Mouse (Mus musculus) lung, postnatal 0 days (tissue): ENCODE data around the gene Mrvi1. TPM values are rescaled to one million over a fixed set of nuclear protein-coding genes. Genes with fewer than 3 reads are reported as not detected.

Experiments
- ATAC-seq: fragments of 200-750 bp; cut with Nextera tagmentation; 2 replicates; pipeline ENCODE4 v1.8.0; 2017; ENCODE audit warnings: moderate library complexity
- DNase-seq: peaks from one replicate; pipeline ENCODE4 v3.0.0-alpha.2; 2016; ENCODE audit warnings: low spot score
- H3K27ac ChIP-seq: fragments of 300-500 bp; sonication (generic); 2 replicates; pipeline ENCODE4 v1.5.1; 2014; ENCODE audit warnings: antibody characterized with exemption, mild to moderate bottlenecking, low read length, mixed read lengths
- H3K27me3 ChIP-seq: fragments of 300-500 bp; sonication (generic); replicated peaks from 2 replicates; pipeline ENCODE4 v1.6.1; 2014; ENCODE audit warnings: low read length, mixed read lengths; ENCODE audit not compliant: insufficient read depth
- H3K36me3 ChIP-seq: fragments of 300-500 bp; sonication (generic); 2 replicates; pipeline ENCODE4 v1.6.1; 2014; ENCODE audit warnings: low read length, mixed read lengths; ENCODE audit not compliant: insufficient read depth
- H3K4me1 ChIP-seq: fragments of 300-500 bp; sonication (generic); 2 replicates; pipeline ENCODE4 v1.6.1; 2014; ENCODE audit warnings: antibody characterized with exemption, low read depth, low read length, mixed read lengths; ENCODE audit not compliant: insufficient read depth
- H3K4me2 ChIP-seq: fragments of 300-500 bp; sonication (generic); replicated peaks from 2 replicates; pipeline ENCODE4 v1.6.1; 2014; ENCODE audit warnings: low read depth, mild to moderate bottlenecking, low read length, moderate library complexity, mixed read lengths
- H3K4me3 ChIP-seq: fragments of 300-500 bp; sonication (generic); 2 replicates; pipeline ENCODE4 v1.5.1; 2014; ENCODE audit warnings: low read depth, low read length
- H3K9ac ChIP-seq: fragments of 300-500 bp; sonication (generic); replicated peaks from 2 replicates; pipeline ENCODE4 v1.6.1; 2014; ENCODE audit warnings: low read depth, mild to moderate bottlenecking
- H3K9me3 ChIP-seq: fragments of 300-500 bp; sonication (generic); 2 replicates; pipeline ENCODE4 v1.6.1; 2016; ENCODE audit warnings: low read length, mixed read lengths
- CTCF ChIP-seq: IDR thresholded peaks from 2 replicates; pipeline ENCODE4 v1.5.1; 2016; ENCODE audit warnings: antibody characterized with exemption, mild to moderate bottlenecking
- EP300 ChIP-seq: IDR thresholded peaks from 2 replicates; pipeline ENCODE4 v1.6.1; 2016; ENCODE audit warnings: antibody characterized with exemption, mild to moderate bottlenecking, control low read depth
- WGBS: fragments of 180-500 bp; shearing (Covaris S2); extraction: QIAGEN DNeasy Blood & Tissue Kit; methylation state at CpG from one replicate; pipeline ENCODE4 v1.1.7; 2014; 5-methylcytosine and 5-hydroxymethylcytosine counted together
- polyA plus RNA-seq: library from polyadenylated mRNA; unstranded; fragments of >200 nt; fragmentation: Nextera tagmentation; extraction: Ambion mirVana; gene quantifications from 2 replicates; pipeline ENCODE4 v1.2.1, GENCODE M21; 2015

Gene Mrvi1
- polyA plus RNA-seq, 1 experiment from 2014 or later, result 1.8 TPM

DNA sequence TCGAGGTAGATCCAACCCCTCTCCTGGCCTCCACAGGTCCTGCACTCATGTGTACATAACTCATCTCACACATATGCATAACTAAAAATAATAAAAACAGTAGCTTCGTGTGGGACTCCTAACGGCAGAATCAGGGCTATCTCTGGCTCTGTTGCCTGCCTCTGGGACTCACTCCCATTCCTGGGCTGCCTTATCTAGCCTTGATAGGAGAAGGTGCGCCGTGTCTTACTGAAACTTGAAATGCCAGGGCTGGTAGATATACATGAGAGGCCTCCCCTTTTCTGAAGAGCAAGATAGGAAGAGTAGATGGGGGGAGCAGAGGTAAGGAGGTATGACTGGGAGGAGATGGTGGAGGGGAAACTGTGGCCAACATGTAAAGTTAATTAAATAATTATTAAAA is 15.4 kb downstream of the Mrvi1 start:
- WGBS, result 81% methylated on average over 5 of the region's 5 CpGs
- Histone ChIP-seq H3K4me3 (no peak overlapping the region), H3K27ac (no peak overlapping the region), H3K27me3 (no peaks in the 10 kb centered on the region), H3K9me3 (no peaks in the 10 kb centered on the region), H3K4me1 (no peaks in the 10 kb centered on the region), H3K4me2 (no peak overlapping the region), H3K36me3 (no peaks in the 10 kb centered on the region), H3K9ac (no peak overlapping the region)
- ATAC-seq (no peak), DNase-seq (no peak)
- TF ChIP-seq CTCF (no peak), EP300 (no peak)

DNA sequence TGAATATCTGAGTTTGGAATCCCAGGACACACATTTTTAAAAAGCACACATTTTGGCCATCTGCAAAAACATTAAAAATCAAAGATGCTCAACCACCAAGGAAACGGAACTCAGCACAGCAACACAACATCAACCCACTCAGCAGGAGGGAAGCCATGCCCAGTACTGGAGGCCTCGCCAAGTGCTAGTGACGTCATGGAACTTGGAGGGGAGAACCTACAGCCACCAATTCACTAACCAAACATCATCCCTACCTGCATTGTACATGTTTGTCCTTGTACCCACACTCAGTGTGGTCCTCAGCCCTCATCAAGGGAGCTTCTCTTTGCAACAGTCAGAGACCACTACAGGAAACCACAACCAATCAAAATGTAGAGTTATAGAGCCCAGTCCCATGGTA is 16.9 kb downstream of the Mrvi1 start:
- TF ChIP-seq CTCF, result no peak
- TF ChIP-seq EP300, result no peak
- DNase-seq, result no peak
- H3K9ac ChIP-seq, result no peak overlapping the region
- no peaks in the 10 kb centered on the region for H3K27me3 ChIP-seq
- H3K9me3 ChIP-seq, result no peaks in the 10 kb centered on the region
- H3K4me1 ChIP-seq, result no peaks in the 10 kb centered on the region
- no peak overlapping the region for H3K27ac ChIP-seq
- no peak overlapping the region for H3K4me3 ChIP-seq
- H3K4me2 ChIP-seq, result no peak overlapping the region
- H3K36me3 ChIP-seq, result no peaks in the 10 kb centered on the region
- ATAC-seq, result no peak
- WGBS, result 72% methylated on average over 3 of the region's 3 CpGs

DNA sequence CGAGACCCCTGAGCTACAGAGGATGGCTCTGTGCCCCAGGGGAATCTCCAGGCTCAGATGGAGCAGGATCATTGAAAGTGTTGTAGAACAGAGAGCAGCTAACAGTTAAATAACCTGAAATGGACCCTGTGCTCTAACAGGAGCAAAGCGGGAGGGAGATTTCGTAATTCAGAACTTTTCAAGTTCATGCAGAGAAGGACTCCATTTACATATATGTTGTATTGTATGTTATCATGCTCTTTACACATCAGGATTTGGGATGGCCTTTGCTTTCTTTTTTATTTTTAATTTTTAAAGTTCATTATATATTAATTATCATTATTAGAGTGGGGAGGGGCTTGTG is 18.6 kb downstream of the Mrvi1 start:
- no peaks in the 10 kb centered on the region for H3K27me3 ChIP-seq
- no peak for ATAC-seq
- no peak overlapping the region for H3K4me2 ChIP-seq
- H3K4me3 ChIP-seq, result no peak overlapping the region
- no peak overlapping the region for H3K27ac ChIP-seq
- WGBS, result 80% methylated on average over 3 of the region's 3 CpGs
- H3K9me3 ChIP-seq, result no peaks in the 10 kb centered on the region
- no peak for DNase-seq
- no peaks in the 10 kb centered on the region for H3K36me3 ChIP-seq
- no peaks in the 10 kb centered on the region for H3K4me1 ChIP-seq
- no peak overlapping the region for H3K9ac ChIP-seq
- TF ChIP-seq CTCF (no peak), EP300 (no peak)

DNA sequence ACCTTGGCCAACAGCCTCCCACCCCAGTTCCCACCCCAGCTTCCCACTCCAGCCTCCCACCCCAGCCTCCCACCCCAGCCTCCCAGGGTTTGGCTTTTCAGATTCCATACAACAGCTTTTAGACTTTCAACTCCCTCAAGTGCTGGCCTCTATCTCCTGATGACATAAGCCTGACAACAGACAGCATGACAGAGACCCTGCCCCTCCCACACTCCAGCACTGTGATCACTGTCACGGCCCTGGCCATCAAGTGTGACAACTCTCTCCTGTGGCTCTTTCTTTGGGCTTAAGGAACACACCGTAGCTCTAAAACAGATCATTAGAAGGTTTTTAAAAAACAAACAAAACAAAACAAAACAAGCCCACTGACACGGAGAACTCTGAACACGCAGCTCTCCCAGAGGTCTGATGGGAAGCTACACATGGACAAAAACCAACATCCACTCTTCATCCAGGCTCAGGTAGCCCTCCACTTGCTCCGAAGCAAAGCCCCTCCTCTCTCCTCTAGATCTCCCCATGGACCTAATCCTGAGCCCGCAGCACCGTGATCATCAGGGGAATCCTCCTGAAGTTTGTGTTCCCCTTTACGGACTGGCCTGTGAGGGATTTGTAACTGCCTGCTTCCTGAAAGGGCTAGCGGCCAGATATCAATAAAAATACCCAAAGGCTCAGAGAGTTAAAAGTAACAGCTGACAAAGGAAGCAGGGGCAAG is 19.2 kb downstream of the Mrvi1 start:
- H3K9me3 ChIP-seq, result no peaks in the 10 kb centered on the region
- no peak overlapping the region for H3K4me2 ChIP-seq
- H3K36me3 ChIP-seq, result no peaks in the 10 kb centered on the region
- no peaks in the 10 kb centered on the region for H3K27me3 ChIP-seq
- H3K4me1 ChIP-seq, result no peaks in the 10 kb centered on the region
- H3K4me3 ChIP-seq, result no peak overlapping the region
- WGBS, result 70% methylated on average over 9 of the region's 9 CpGs
- ATAC-seq, result no peak
- H3K9ac ChIP-seq, result no peak overlapping the region
- TF ChIP-seq EP300 (no peak), CTCF (no peak)
- H3K27ac ChIP-seq, result no peak overlapping the region
- DNase-seq, result no peak

DNA sequence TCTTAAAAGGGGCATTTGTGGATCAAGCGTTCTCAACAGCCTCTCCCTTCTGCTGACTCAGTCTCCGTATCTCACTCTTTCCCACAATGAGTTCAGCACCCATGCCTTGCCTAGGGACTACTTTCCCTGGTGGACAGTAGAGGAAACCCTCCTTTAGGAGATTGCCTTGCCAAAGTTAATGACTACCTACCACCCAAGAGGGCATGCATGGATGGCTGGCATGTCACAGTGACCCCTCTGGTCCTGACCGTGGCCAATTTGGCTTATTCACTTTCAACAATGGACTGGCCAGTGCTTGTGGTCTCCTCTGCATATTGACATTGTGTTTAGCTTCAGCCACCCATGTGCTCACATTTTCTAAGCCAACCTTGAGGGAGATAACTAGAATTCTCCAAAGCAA is 19.8 kb downstream of the Mrvi1 start:
- no peak for ATAC-seq
- no peak overlapping the region for H3K27ac ChIP-seq
- no peaks in the 10 kb centered on the region for H3K36me3 ChIP-seq
- no peaks in the 10 kb centered on the region for H3K4me1 ChIP-seq
- H3K4me3 ChIP-seq, result no peak overlapping the region
- DNase-seq, result no peak
- H3K4me2 ChIP-seq, result no peak overlapping the region
- no peak for TF ChIP-seq EP300
- no peak for TF ChIP-seq CTCF
- 82% methylated on average over 3 of the region's 3 CpGs for WGBS
- no peaks in the 10 kb centered on the region for H3K27me3 ChIP-seq
- H3K9ac ChIP-seq, result no peak overlapping the region
- H3K9me3 ChIP-seq, result no peaks in the 10 kb centered on the region

DNA sequence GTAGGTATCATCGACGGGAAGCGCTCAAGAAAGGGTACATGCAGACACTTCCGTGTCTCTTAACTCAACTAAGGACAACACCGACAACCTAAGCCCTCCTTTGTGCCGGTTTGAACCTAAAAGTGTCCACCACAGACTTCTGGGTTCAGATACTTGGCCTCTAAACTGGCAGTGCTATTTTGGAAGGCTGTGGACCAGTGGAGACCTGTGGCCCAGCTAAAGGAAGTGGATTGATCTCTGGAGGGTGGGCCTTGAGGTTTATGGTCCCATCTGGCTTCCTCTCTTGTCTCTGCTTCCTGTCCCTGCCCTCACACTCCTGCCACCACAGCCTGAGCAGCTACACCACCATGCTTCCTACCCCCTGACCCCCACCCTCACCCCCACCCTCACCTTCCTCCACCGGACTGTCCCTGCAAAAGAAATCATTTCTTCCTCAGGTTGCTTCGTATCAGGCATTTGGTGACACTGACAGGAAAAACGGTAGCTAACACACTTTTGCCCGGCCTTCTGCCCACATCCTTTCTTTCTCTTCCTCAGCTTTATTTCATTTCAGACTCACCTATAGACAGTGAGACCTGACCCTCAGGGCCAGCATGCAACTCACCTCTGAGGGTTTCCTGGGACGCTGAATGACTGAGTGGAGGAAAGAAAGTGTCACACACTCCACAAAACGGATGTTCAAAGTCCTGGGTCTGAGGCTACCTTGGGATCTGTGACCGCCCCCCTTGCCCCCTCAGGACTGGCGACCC is 25.7 kb downstream of the Mrvi1 start:
- TF ChIP-seq CTCF (no peak), EP300 (no peak)
- H3K4me3 ChIP-seq, result no peak overlapping the region
- DNase-seq, result no peak
- H3K4me1 ChIP-seq, result peaks cover 4% of the 10 kb centered on the region; the same call in 1 of the 2 replicates
- no peaks in the 10 kb centered on the region for H3K27me3 ChIP-seq
- no peaks in the 10 kb centered on the region for H3K9me3 ChIP-seq
- no peak for ATAC-seq
- H3K9ac ChIP-seq, result no peak overlapping the region
- no peak overlapping the region for H3K27ac ChIP-seq
- H3K36me3 ChIP-seq, result no peaks in the 10 kb centered on the region
- WGBS, result 78% methylated on average over 14 of the region's 14 CpGs
- H3K4me2 ChIP-seq, result no peak overlapping the region
